Mouse (Mus musculus) spleen, adult 2 months (tissue): Measurements from ENCODE around the gene Scgb3a1.

ENCODE experiments used
- CTCF ChIP-seq: fragments of 200-500 bp; IDR thresholded peaks from 2 replicates; pipeline ENCODE4 v1.5.1; 2011; ENCODE audit warnings: mild to moderate bottlenecking, inconsistent platforms; ENCODE audit not compliant: insufficient read depth, insufficient read length, insufficient replicate concordance; ENCODE audit errors: extremely low read depth
- POLR2A ChIP-seq: fragments of 200-500 bp; IDR thresholded peaks from 2 replicates; pipeline ENCODE4 v1.6.1; 2011; ENCODE audit warnings: low read depth, low read length, inconsistent platforms

- TF ChIP-seq POLR2A (no peak), CTCF (no peak)
These were observed 2.1 kb downstream of the Scgb3a1 start for GRCm38 (mm10) chr11:49665462-49665861.
